Mouse (Mus musculus) hindbrain, embryonic 16.5 days (tissue): ENCODE data around the gene Ptcd3. TPM values are rescaled to one million over a fixed set of nuclear protein-coding genes. Genes with fewer than 3 reads are reported as not detected.

ENCODE experiments used
- ATAC-seq: fragments of 200-750 bp; cut with Nextera tagmentation; 2 replicates; pipeline ENCODE4 v1.8.0; 2017; ENCODE audit warnings: moderate TSS enrichment, moderate library complexity
- H3K27ac ChIP-seq: fragments of 300-500 bp; sonication (generic); 2 replicates; pipeline ENCODE4 v1.5.1; 2014; ENCODE audit warnings: low read depth, mild to moderate bottlenecking, control low read depth, low read length, moderate library complexity
- H3K27me3 ChIP-seq: fragments of 300-500 bp; sonication (generic); replicated peaks from 2 replicates; pipeline ENCODE4 v1.6.1; 2014; ENCODE audit warnings: low read length; ENCODE audit not compliant: control insufficient read depth, insufficient read depth
- H3K36me3 ChIP-seq: fragments of 300-500 bp; sonication (generic); 2 replicates; pipeline ENCODE4 v1.6.1; 2014; ENCODE audit warnings: mild to moderate bottlenecking, low read length, moderate library complexity, mixed read lengths; ENCODE audit not compliant: control insufficient read depth, insufficient read depth
- H3K4me1 ChIP-seq: fragments of 300-500 bp; sonication (generic); 2 replicates; pipeline ENCODE4 v1.6.1; 2014; ENCODE audit warnings: low read depth, low read length; ENCODE audit not compliant: control insufficient read depth, insufficient read depth
- H3K4me2 ChIP-seq: fragments of 300-500 bp; sonication (generic); 2 replicates; pipeline ENCODE4 v1.6.1; 2014; ENCODE audit warnings: mild to moderate bottlenecking, low read length, control low read depth, moderate library complexity
- H3K4me3 ChIP-seq: fragments of 300-500 bp; sonication (generic); 2 replicates; pipeline ENCODE4 v1.5.1; 2014; ENCODE audit warnings: mild to moderate bottlenecking, low read length, control low read depth, moderate library complexity
- H3K9ac ChIP-seq: fragments of 300-500 bp; sonication (generic); 2 replicates; pipeline ENCODE4 v1.6.1; 2014; ENCODE audit warnings: low read depth, mild to moderate bottlenecking, control low read depth, low read length, moderate library complexity
- H3K9me3 ChIP-seq: fragments of 300-500 bp; sonication (generic); 2 replicates; pipeline ENCODE4 v1.6.1; 2014; ENCODE audit warnings: mild to moderate bottlenecking, low read length, moderate library complexity; ENCODE audit not compliant: control insufficient read depth
- WGBS: fragments of 180-500 bp; shearing (Covaris S2); extraction: QIAGEN DNeasy Blood & Tissue Kit; methylation state at CpG from one replicate; pipeline ENCODE4 v1.1.7; 2014; 5-methylcytosine and 5-hydroxymethylcytosine counted together
- polyA plus RNA-seq: library from polyadenylated mRNA; unstranded; fragments of >200 nt; fragmentation: Nextera tagmentation; extraction: Ambion mirVana; gene quantifications from 2 replicates; pipeline ENCODE4 v1.2.1, GENCODE M21; 2015

Ptcd3 gene
- polyA plus RNA-seq, result 72.9 and 83.9 TPM in 2 replicates

DNA sequence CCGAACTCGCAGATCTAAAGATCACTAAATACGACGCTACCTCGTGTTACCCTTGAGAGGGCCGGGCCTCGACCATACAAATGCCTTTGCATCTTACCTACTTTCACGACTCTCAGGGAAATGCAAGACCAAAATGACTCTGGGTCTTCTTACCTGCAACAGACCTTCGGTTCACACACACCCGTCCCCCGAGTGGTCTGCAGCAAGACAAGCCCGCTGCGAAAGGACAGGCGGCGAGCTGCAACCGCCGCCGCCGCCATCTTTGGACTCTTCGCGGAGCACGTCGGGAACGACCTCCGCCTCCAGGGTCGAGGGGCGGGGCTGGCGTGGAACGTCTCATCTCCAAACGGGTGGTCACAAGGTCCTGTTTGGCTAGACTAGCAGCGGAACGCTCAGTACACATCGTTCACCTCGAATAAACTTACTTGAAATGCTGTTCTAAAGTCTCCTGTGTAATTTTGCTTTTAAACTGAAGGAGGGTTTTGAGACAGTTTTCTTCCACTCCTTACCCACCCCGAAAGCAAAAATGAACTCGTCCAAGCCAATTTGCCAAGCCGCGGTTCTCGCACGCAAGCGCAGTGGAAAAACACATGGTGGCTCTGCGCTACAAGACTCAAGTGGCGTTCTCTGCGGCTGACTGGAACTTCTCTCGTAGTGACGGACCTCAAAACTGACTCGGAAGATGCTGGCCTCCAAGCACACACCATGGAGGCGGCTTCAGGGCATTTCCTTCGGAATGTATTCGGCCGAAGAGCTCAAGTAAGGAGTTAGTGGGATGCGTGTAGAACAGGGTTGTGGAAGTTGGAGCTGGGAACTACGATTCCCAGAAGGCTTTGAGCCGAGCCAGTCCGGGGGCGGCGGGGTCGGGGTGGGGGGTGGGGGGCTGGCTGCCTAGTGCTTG lies at the start of gene Ptcd3, which contains the start of gene Polr1a:
Gene Ptcd3 (minus strand): TSS at position 270 of the 901 bp plus-strand sequence.
Gene Polr1a (plus strand): TSS at position 573 of the 901 bp plus-strand sequence.
- peak; percentile 95 for ATAC-seq
- WGBS, result under 1% methylated on average over 58 of the region's 58 CpGs

DNA sequence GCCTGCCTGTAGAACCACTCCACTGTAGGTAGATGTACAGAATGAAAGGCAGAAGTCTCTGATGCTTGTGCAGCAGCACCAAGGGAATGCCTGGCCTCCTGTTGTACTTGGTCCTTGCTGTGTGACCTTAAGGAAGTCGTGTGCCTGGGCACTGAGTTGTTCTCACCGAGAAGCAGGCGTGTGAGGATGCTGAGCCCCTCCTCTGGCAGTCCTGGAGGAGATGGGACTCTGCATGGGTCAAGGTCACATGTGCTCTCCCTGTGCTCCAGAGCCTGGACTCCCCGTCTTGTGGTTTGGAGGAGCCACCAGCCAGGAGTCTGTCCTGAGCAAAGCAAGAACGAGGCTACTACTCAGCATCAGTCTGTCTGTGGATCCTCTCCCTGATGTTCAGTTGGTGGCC lies 42.6 kb upstream of the Ptcd3 start:
- Histone ChIP-seq H3K4me3 (no peak overlapping the region), H3K4me2 (no peak overlapping the region), H3K27ac (no peak overlapping the region), H3K27me3 (no peaks in the 10 kb centered on the region), H3K9me3 (no peaks in the 10 kb centered on the region), H3K9ac (no peak overlapping the region), H3K36me3 (peaks cover 17% of the 10 kb centered on the region), H3K4me1 (no peaks in the 10 kb centered on the region)
- 90% methylated on average over 5 of the region's 5 CpGs for WGBS
- no peak for ATAC-seq

More for the DNA sequence above, at the start of gene Ptcd3, which contains the start of gene Polr1a:
- Histone ChIP-seq H3K4me2 (peak within 1 kb of the TSS; percentile 91), H3K9ac (peak within 1 kb of the TSS; percentile 71), H3K4me3 (peak within 1 kb of the TSS; percentile 81), H3K4me1 (peaks cover 10% of the 10 kb centered on the region), H3K36me3 (peaks cover 16% of the 10 kb centered on the region), H3K27ac (peak within 1 kb of the TSS; percentile 75), H3K27me3 (no peaks in the 10 kb centered on the region), H3K9me3 (no peaks in the 10 kb centered on the region)

GRCm38 (mm10) chr6:71950592-71950991 lies 42.0 kb upstream of the Ptcd3 start:
- ATAC-seq, result no peak
- H3K36me3 ChIP-seq, result peaks cover 19% of the 10 kb centered on the region
- H3K27me3 ChIP-seq, result no peaks in the 10 kb centered on the region
- no peak overlapping the region for H3K9ac ChIP-seq
- no peaks in the 10 kb centered on the region for H3K4me1 ChIP-seq
- WGBS, result 82% methylated on average over 3 of the region's 3 CpGs
- H3K27ac ChIP-seq, result no peak overlapping the region
- H3K4me3 ChIP-seq, result no peak overlapping the region
- no peaks in the 10 kb centered on the region for H3K9me3 ChIP-seq
- H3K4me2 ChIP-seq, result no peak overlapping the region

GRCm38 (mm10) chr6:71949721-71950120 lies 41.2 kb upstream of the Ptcd3 start:
- no peak overlapping the region for H3K27ac ChIP-seq
- H3K36me3 ChIP-seq, result peaks cover 19% of the 10 kb centered on the region
- H3K9me3 ChIP-seq, result no peaks in the 10 kb centered on the region
- no peak for ATAC-seq
- H3K4me3 ChIP-seq, result no peak overlapping the region
- no peaks in the 10 kb centered on the region for H3K27me3 ChIP-seq
- H3K4me2 ChIP-seq, result no peak overlapping the region
- H3K9ac ChIP-seq, result no peak overlapping the region
- WGBS, result 82% methylated on average over 3 of the region's 3 CpGs
- no peaks in the 10 kb centered on the region for H3K4me1 ChIP-seq

GRCm38 (mm10) chr6:71946121-71946520 lies 37.6 kb upstream of the Ptcd3 start:
- whole genome bisulfite sequencing, result 93% methylated on average over 8 of the region's 8 CpGs
- no peaks in the 10 kb centered on the region for H3K9me3 ChIP-seq
- no peak overlapping the region for H3K4me3 ChIP-seq
- H3K4me1 ChIP-seq, result no peaks in the 10 kb centered on the region
- H3K27me3 ChIP-seq, result no peaks in the 10 kb centered on the region
- H3K9ac ChIP-seq, result no peak overlapping the region
- H3K4me2 ChIP-seq, result no peak overlapping the region
- ATAC-seq, result no peak
- no peak overlapping the region for H3K27ac ChIP-seq
- H3K36me3 ChIP-seq, result peaks cover 12% of the 10 kb centered on the region

- no peak for ATAC-seq
- H3K9ac ChIP-seq, result no peak overlapping the region
- no peak overlapping the region for H3K4me2 ChIP-seq
- H3K27ac ChIP-seq, result no peak overlapping the region
- H3K36me3 ChIP-seq, result peaks cover 12% of the 10 kb centered on the region
- no peaks in the 10 kb centered on the region for H3K4me1 ChIP-seq
- whole genome bisulfite sequencing, result 91% methylated on average over 6 of the region's 6 CpGs
- H3K4me3 ChIP-seq, result no peak overlapping the region
- H3K27me3 ChIP-seq, result no peaks in the 10 kb centered on the region
- no peaks in the 10 kb centered on the region for H3K9me3 ChIP-seq
These were observed 36.6 kb upstream of the Ptcd3 start for GRCm38 (mm10) chr6:71945101-71945500.

DNA sequence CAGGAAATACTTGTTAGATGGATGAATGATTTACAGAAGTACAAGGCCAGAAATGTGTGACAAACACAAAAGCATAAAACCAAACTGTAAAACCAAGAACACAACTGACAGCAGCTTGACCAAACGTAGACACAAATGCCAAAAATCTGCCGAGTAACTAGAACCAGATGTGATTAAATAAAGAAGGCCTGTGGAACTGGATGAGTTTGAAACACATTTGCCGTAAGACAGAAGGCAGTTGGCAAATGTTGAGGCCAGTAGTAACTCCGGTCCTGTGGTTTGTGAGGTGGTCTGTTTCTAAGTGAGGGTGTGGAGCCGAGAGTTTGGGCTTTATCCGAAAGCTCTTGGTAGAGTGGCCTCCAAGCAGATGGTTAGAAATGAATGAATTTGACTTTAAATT lies 32.4 kb upstream of the Ptcd3 start:
- H3K9ac ChIP-seq, result no peak overlapping the region
- H3K27me3 ChIP-seq, result no peaks in the 10 kb centered on the region
- peaks cover 19% of the 10 kb centered on the region for H3K36me3 ChIP-seq
- H3K4me3 ChIP-seq, result no peak overlapping the region
- H3K27ac ChIP-seq, result no peak overlapping the region
- no peak for ATAC-seq
- H3K4me2 ChIP-seq, result no peak overlapping the region
- H3K4me1 ChIP-seq, result no peaks in the 10 kb centered on the region
- 92% methylated on average over 6 of the region's 6 CpGs for WGBS
- H3K9me3 ChIP-seq, result no peaks in the 10 kb centered on the region

DNA sequence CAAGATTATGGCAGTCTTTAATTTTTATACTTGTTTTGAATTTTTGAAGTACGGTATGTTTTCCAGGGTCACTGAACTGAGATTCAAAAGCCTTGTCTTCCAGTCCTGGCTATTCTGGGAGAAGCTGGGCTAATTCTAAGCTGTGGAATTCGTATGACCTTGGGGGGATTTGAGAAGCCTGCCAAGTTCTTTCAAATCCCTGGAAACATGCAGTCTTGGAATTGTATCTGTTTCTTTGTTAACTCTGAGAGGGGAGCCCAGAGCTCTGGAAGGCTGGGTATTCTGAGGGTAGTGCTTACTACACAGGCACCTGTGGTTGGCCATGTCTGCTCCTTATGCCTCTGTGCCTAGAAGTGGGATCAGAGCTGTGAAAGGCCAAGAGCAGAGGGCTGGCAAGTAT lies 27.2 kb upstream of the Ptcd3 start:
- no peak for ATAC-seq
- WGBS, result 57% methylated on average over 2 of the region's 2 CpGs

DNA sequence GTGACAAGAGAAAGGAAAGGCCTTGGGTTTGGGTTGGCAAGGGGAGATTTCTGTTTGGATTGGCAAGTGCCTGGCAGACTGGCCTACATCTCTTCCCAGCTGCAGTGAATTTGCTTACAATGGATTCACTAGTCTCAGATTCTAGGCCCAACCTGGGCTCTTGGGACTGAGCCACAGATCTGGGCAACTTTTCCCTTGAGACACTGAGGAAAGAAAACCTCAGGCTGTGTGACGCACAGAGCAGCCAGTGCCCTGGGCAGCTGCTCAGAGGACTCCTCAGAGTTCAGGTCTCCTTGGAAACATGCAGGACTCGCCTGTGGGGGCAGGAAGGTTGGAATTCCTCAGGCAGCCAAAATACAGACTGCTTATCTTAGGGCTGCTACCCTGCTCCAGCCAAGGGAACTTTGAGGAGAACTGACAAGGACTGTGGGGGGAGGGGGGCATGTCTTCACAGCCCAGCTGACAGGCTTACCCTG lies 25.6 kb upstream of the Ptcd3 start:
- peaks cover 39% of the 10 kb centered on the region for H3K36me3 ChIP-seq
- H3K4me2 ChIP-seq, result no peak overlapping the region
- H3K27me3 ChIP-seq, result no peaks in the 10 kb centered on the region
- H3K4me1 ChIP-seq, result no peaks in the 10 kb centered on the region; the same call in 1 of the 2 replicates
- peak overlapping the region; percentile 42; the same call in 1 of the 2 replicates for H3K27ac ChIP-seq
- peak; percentile 80 for ATAC-seq
- WGBS, result 57% methylated on average over 2 of the region's 2 CpGs
- no peak overlapping the region for H3K9ac ChIP-seq
- H3K4me3 ChIP-seq, result no peak overlapping the region
- H3K9me3 ChIP-seq, result no peaks in the 10 kb centered on the region

More for the DNA sequence above, 27.2 kb upstream of the Ptcd3 start:
- no peaks in the 10 kb centered on the region; the same call in 1 of the 2 replicates for H3K4me1 ChIP-seq
- H3K4me2 ChIP-seq, result no peak overlapping the region
- no peaks in the 10 kb centered on the region for H3K27me3 ChIP-seq
- H3K36me3 ChIP-seq, result peaks cover 33% of the 10 kb centered on the region
- no peaks in the 10 kb centered on the region for H3K9me3 ChIP-seq
- H3K27ac ChIP-seq, result no peak overlapping the region
- no peak overlapping the region for H3K4me3 ChIP-seq
- no peak overlapping the region for H3K9ac ChIP-seq
